Mouse (Mus musculus) yolk sac, embryonic 10.5 days (tissue): ENCODE results near the gene H60b.
"Not testable (repeated sequence)": the region's sequence is repeated elsewhere in the genome, so short reads cannot be mapped to it uniquely, and the experiment has no call there.

Source experiments
- DNase-seq: peaks from one replicate; pipeline ENCODE4 v3.0.0-alpha.2; 2017; ENCODE audit warnings: low spot score

The H60b gene

GRCm38 (mm10) chr10:22165328-22166003 lies 7.1 kb downstream of the H60b start:
- not testable (repeated sequence) for DNase-seq

DNA sequence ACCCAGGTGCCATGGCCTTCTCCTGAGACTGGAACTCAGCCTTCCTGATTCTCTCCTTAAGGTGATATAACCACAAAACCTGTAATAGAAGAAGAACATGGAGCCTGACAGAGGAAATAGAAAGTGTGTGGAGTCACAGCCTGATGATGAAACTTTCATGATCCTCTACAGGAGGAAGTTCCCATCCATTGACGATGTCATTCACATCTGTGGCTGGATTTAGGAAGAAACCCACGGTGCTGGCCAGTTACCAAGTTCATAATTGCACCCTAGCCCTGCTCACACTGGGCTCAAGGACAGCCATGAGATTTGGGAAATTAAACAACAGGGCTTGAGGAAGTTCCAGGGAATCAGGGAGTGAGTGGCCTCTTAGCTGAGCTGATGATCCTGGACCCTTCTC lies 7.6 kb downstream of the H60b start:
- not testable (repeated sequence) for DNase-seq

GRCm38 (mm10) chr10:22167061-22167460 lies 8.7 kb downstream of the H60b start:
- not testable (repeated sequence) for DNase-seq

GRCm38 (mm10) chr10:22169116-22169515 lies 10.7 kb downstream of the H60b start:
- not testable (repeated sequence) for DNase-seq

- not testable (repeated sequence) for DNase-seq
Observed at GRCm38 (mm10) chr10:22172431-22173334, 14.3 kb downstream of the H60b start.

GRCm38 (mm10) chr10:22173335-22174189 lies 15.2 kb downstream of the H60b start:
- DNase-seq: not testable (repeated sequence)

GRCm38 (mm10) chr10:22174190-22174487 lies 15.8 kb downstream of the H60b start:
- DNase-seq: not testable (repeated sequence)

DNA sequence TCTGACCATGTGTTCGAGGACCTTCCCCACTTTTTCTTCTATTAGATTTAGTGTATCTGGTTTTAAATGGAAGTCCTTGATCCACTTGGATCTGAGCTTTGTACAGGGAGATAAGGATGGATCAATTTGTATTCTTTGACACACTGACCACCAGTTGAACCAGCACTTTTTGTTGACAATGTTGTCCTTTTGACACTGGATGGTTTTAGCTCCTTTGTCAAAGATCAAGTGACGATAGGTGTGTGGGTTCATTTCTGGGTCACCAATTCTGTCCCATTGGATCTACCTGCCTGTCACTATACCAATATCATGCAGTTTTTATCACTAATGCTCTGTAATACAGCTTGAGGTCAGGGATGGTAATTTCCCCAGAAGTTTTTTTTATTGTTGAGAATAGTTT lies 18.1 kb downstream of the H60b start:
- DNase-seq: not testable (repeated sequence)

- not testable (repeated sequence) for DNase-seq
Observed at GRCm38 (mm10) chr10:22191035-22191434, 32.6 kb downstream of the H60b start.

- not testable (repeated sequence) for DNase-seq
Observed at GRCm38 (mm10) chr10:22201352-22201751, 43.0 kb downstream of the H60b start.

GRCm38 (mm10) chr10:22202784-22203583 lies 44.6 kb downstream of the H60b start:
- DNase-seq: not testable (repeated sequence)

DNA sequence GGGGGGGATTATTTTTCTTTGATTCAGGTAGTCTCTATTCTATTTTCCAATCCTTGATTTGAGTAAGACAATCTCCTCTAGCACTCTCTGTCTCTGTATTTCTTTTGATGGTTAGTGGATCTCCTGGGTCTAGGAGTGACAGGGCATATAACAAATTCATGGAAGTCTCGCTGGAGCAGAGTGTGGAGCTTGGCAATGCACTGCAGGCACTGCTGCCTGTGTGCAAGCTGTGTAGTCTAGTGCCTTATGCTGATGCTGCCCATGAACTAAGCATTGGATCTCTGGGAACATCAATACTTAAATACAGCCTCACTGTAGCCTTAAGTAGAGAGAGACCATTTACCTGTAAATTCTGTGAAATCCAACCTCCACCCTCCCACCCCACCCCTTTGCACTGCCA lies 48.1 kb downstream of the H60b start:
- not testable (repeated sequence) for DNase-seq

DNA sequence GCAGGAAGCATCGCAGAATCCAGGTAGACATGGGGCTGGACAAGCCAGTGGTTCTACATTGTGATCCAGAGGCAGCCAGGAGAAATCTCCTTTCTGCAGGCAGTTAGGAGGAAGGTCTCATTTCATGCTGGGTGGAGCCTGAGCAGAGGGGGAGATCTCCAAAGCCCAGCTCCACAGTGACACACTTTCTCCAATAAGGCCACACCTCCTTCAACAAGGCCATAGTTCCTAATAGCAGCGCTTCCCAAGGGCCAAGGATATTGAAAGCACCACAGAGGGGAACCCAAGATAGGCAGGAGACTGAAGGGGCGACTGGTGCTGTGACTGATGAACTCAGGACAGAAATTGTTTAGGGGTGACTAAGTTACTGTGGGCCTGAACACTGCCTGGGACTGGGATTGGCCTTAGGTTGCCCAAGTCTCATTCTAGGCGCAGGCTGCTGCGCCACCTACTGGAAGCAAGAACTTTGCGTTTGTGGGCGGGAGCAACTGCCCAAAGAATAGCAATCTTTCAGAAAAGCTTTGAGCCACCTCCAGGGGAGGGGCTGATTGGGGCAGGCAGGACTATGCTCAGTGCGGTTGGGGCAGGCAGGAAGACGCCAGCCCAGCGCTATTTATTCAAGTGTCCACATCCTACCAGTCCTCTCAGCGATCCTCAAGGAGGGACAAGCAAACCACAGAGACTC lies 53.8 kb downstream of the H60b start:
- not testable (repeated sequence) for DNase-seq

DNA sequence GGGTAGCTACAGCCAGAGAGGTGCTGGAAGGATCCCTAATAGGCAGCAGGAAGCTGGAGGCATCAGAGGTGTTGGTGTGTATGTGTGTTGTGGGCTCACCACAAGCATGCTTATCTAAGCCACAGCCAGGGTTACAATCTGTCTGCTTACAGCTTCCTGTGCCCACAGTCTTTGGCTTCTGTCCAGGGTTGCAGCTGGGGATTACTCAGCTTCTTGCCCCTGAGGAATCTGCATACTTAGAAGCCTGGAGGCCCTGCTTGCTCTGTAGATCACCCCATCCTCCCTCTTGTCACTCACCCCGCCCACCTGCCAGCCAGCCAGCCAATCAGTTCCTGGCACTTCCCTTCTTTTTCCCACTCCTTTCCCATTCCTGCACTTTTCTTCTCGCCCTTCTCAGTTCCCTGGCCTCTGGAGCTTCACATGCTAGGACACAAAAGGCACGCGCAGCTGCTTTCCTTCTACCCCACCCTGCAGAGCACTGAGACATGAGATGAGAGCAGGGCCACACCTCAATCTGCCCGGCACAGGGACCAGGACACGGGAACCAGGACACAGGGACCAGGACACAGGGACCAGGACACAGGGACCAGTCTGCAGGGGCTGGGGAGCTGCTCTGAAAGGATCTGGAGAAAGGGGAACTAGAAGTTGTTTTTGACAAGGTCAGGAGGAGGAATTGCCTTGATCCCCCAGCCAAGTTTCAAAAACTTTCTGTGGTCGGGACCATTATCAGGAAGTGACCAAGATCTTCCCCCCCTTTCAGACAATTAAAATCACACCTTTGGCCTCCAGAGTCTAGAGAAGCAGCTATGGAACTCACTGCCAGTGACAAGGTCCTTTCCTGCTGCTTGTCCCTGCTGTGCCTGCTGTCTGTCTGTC lies 65.3 kb downstream of the H60b start:
- DNase-seq: not testable (repeated sequence)

GRCm38 (mm10) chr10:22265060-22265459 lies 106.7 kb downstream of the H60b start:
- no peak for DNase-seq

- not testable (repeated sequence) for DNase-seq
Observed at GRCm38 (mm10) chr10:22270879-22271786, 112.7 kb downstream of the H60b start.

- not testable (repeated sequence) for DNase-seq
Observed at GRCm38 (mm10) chr10:22272914-22273683, 114.7 kb downstream of the H60b start.
